ENCODE assay signal across 20 mouse cellular contexts in genomic region chr7:40390927-40391326, GRCm38 (mm10).
A peak's percentile ranks its signal among the peaks of the same experiment; 100 is the strongest.
DNase-seq lines count a peak whose midpoint lies in the region; ATAC-seq and TF ChIP-seq lines count a peak whose summit lies in the region.
"Had no signal": no experiment of that assay in that cellular context is flagged by ENCODE, and none has a peak within 500 bp of the region (broad histone marks: within the 10 kb centered on the region; RNA-seq: fewer than 3 reads in every experiment).

No protein-coding gene starts in this region.

- WGBS in hindbrain, embryonic 13.5 days: 10% methylated on average over 3 of the region's 3 CpGs
- 2% methylated on average over 3 of the region's 3 CpGs for WGBS in midbrain, embryonic 16.5 days

- no peaks in the 10 kb centered on the region for H3K36me3 ChIP-seq in hindbrain, embryonic 13.5 days
- no peaks in the 10 kb centered on the region for H3K36me3 ChIP-seq in midbrain, embryonic 16.5 days (ENCODE audit: control insufficient read depth, insufficient read depth, low read length)
- H3K36me3 ChIP-seq: heart, embryonic 15.5 days; limb, embryonic 10.5 days had no signal

- no peaks in the 10 kb centered on the region for H3K9me3 ChIP-seq in hindbrain, embryonic 13.5 days
- no peaks in the 10 kb centered on the region for H3K9me3 ChIP-seq in midbrain, embryonic 16.5 days (replicated peaks; ENCODE audit: control insufficient read depth, low read length, poor library complexity, severe bottlenecking)
- H3K9me3 ChIP-seq: heart, embryonic 15.5 days; limb, embryonic 10.5 days had no signal

- H3K4me2 ChIP-seq in hindbrain, embryonic 13.5 days: no peak overlapping the region
- no peak overlapping the region for H3K4me2 ChIP-seq in midbrain, embryonic 16.5 days (ENCODE audit: low read length)
- H3K4me2 ChIP-seq: heart, embryonic 15.5 days; liver, embryonic 11.5 days; lung, embryonic 14.5 days had no signal

- no peak overlapping the region for H3K9ac ChIP-seq in hindbrain, embryonic 13.5 days
- no peak overlapping the region for H3K9ac ChIP-seq in midbrain, embryonic 16.5 days (ENCODE audit: low read depth, low read length)
- H3K9ac ChIP-seq: heart, embryonic 15.5 days; lung, embryonic 14.5 days had no signal

- H3K27ac ChIP-seq in hindbrain, embryonic 13.5 days: no peak overlapping the region
- no peak overlapping the region for H3K27ac ChIP-seq in midbrain, embryonic 16.5 days (ENCODE audit: low read length)
- H3K27ac ChIP-seq: heart, embryonic 15.5 days; kidney, postnatal 0 days; limb, embryonic 10.5 days had no signal

- H3K4me1 ChIP-seq in hindbrain, embryonic 13.5 days (replicated peaks): peaks cover 32% of the 10 kb centered on the region
- H3K4me1 ChIP-seq in midbrain, embryonic 16.5 days (ENCODE audit: control insufficient read depth, insufficient read depth, low read length): peaks cover 15% of the 10 kb centered on the region; the same call in 1 of the 2 replicates
- H3K4me1 ChIP-seq: heart, embryonic 15.5 days; limb, embryonic 10.5 days had no signal

- DNase-seq in brain, adult 2 months (ENCODE audit: low read depth, low spot score): peak; percentile 53
- DNase-seq in brain, embryonic 14.5 days (ENCODE audit: low read depth): peak; percentile 66
- no peak for DNase-seq in Muller cell, postnatal 12 days (ENCODE audit: inconsistent ontology term)
- DNase-seq in cerebellum, postnatal 14 days: no peak
- DNase-seq: cerebellum, adult 11 months; gastrocnemius, postnatal 10 days; heart, adult 18-20 months; kidney, adult 11 months; lung, embryonic 14.5 days; lung, postnatal 4 days; spleen, adult 18-20 months; thymus, adult 2 months had no signal

- peak; percentile 36; the same call in 1 of the 2 replicates for ATAC-seq in hindbrain, embryonic 13.5 days (ENCODE audit: low FRiP score)
- peak; percentile 30; the same call in 1 of the 2 replicates for ATAC-seq in midbrain, embryonic 16.5 days
- ATAC-seq in megakaryocyte-erythroid progenitor cell, adult 5-6 weeks (replicated peaks; ENCODE audit: low FRiP score, low TSS enrichment, poor library complexity, severe bottlenecking): no peak

- no peaks in the 10 kb centered on the region for H3K27me3 ChIP-seq in hindbrain, embryonic 13.5 days
- H3K27me3 ChIP-seq in midbrain, embryonic 16.5 days (ENCODE audit: control insufficient read depth, insufficient read depth, low read depth, low read length): no peaks in the 10 kb centered on the region
- H3K27me3 ChIP-seq: heart, embryonic 15.5 days had no signal

- TF ChIP-seq CTCF in brain, embryonic 14.5 days (IDR thresholded peaks at IDR 0.05; ENCODE audit: borderline replicate concordance, extremely low read depth, insufficient read depth, insufficient read length): no peak

- H3K4me3 ChIP-seq in hindbrain, embryonic 13.5 days: no peak overlapping the region
- H3K4me3 ChIP-seq in midbrain, embryonic 16.5 days (ENCODE audit: low read depth, low read length): no peak overlapping the region
- H3K4me3 ChIP-seq: heart, embryonic 15.5 days; layer of hippocampus, adult 2 months; limb, embryonic 10.5 days had no signal

- TF ChIP-seq POLR2A in brain, embryonic 14.5 days (IDR thresholded peaks at IDR 0.05; ENCODE audit: borderline replicate concordance, extremely low read depth, insufficient read depth, insufficient read length, poor library complexity, severe bottlenecking): no peak

Comparison
In these comparisons a context has a peak if more than half of its experiments do, and no peak if none do; other contexts are left out.
1. DNase-seq: peak in brain, adult 2 months (single experiment) and brain, embryonic 14.5 days (single experiment); none in Muller cell, postnatal 12 days (single experiment) and cerebellum, postnatal 14 days (0 of 2).